Mouse (Mus musculus) embryonic fibroblast, embryonic 13.5 days (primary cell): ENCODE results near the gene Uck2.

Experiments used
- CTCF ChIP-seq: IDR thresholded peaks from 2 replicates; pipeline ENCODE4 v1.5.1; 2011; ENCODE audit warnings: mild to moderate bottlenecking, control low read depth, low read length, moderate library complexity, borderline replicate concordance; ENCODE audit not compliant: insufficient read depth
- POLR2A ChIP-seq: IDR thresholded peaks from 2 replicates; pipeline ENCODE4 v1.6.1; 2011; ENCODE audit warnings: low read depth, mild to moderate bottlenecking, control low read depth, low read length, moderate library complexity

GRCm38 (mm10) chr1:167328776-167329175, 43.7 kb upstream of the Uck2 start:
- TF ChIP-seq CTCF, result no peak
- no peak for TF ChIP-seq POLR2A
